In genomic region chr13:58128396-58128767, GRCm38 (mm10) we compare ENCODE assay signal across 8 mouse cellular contexts. TPM values are rescaled to one million over a fixed set of nuclear protein-coding genes. Genes with fewer than 3 reads are reported as not detected.
A peak's percentile ranks its signal among the peaks of the same experiment; 100 is the strongest.
DNase-seq lines count a peak whose midpoint lies in the region; ATAC-seq and TF ChIP-seq lines count a peak whose summit lies in the region.

Gene Hnrnpa0, minus strand, starts transcription at chr13:58128556.

- ATAC-seq in forebrain, embryonic 15.5 days (replicated peaks) = peak; percentile 94
- ATAC-seq in liver, postnatal 0 days = peak; percentile 87
- peak; percentile 96 for ATAC-seq in neural tube, embryonic 13.5 days (ENCODE audit: low read depth)

- peak within 1 kb of the TSS; percentile 99 for H3K27ac ChIP-seq in forebrain, embryonic 15.5 days (replicated peaks)
- H3K27ac ChIP-seq in liver, postnatal 0 days (ENCODE audit: low read depth) = peak within 1 kb of the TSS; percentile 99
- peak within 1 kb of the TSS; percentile 100 for H3K27ac ChIP-seq in neural tube, embryonic 13.5 days (replicated peaks)

- peaks cover 39% of the 10 kb centered on the region for H3K4me1 ChIP-seq in forebrain, embryonic 15.5 days
- peaks cover 21% of the 10 kb centered on the region for H3K4me1 ChIP-seq in liver, postnatal 0 days (ENCODE audit: insufficient read depth)
- H3K4me1 ChIP-seq in neural tube, embryonic 13.5 days (replicated peaks) = peaks cover 39% of the 10 kb centered on the region

- H3K27me3 ChIP-seq in forebrain, embryonic 15.5 days = no peaks in the 10 kb centered on the region
- H3K27me3 ChIP-seq in liver, postnatal 0 days (ENCODE audit: insufficient read depth, low read length) = no peaks in the 10 kb centered on the region
- H3K27me3 ChIP-seq in neural tube, embryonic 13.5 days = no peaks in the 10 kb centered on the region

- H3K4me2 ChIP-seq in forebrain, embryonic 15.5 days (replicated peaks) = peak within 1 kb of the TSS; percentile 73
- H3K4me2 ChIP-seq in liver, postnatal 0 days (ENCODE audit: low read depth, low read length) = peak within 1 kb of the TSS; percentile 74
- H3K4me2 ChIP-seq in neural tube, embryonic 13.5 days = peak within 1 kb of the TSS; percentile 85

- intact Hi-C loops in heart, postnatal 14 days (cut with DNase I) = no loop called here

- TF ChIP-seq CTCF in liver, postnatal 0 days (IDR thresholded peaks at IDR 0.05; ENCODE audit: low read depth) = no peak

- H3K9ac ChIP-seq in forebrain, embryonic 15.5 days (replicated peaks) = peak within 1 kb of the TSS; percentile 97
- H3K9ac ChIP-seq in liver, postnatal 0 days (replicated peaks) = peak within 1 kb of the TSS; percentile 99
- peak within 1 kb of the TSS; percentile 100 for H3K9ac ChIP-seq in neural tube, embryonic 13.5 days

- TF ChIP-seq EP300 in liver, postnatal 0 days (IDR thresholded peaks at IDR 0.05; ENCODE audit: low read depth) = no peak

- H3K36me3 ChIP-seq in forebrain, embryonic 15.5 days = no peaks in the 10 kb centered on the region
- H3K36me3 ChIP-seq in liver, postnatal 0 days (replicated peaks; ENCODE audit: insufficient read depth, low read length) = peaks cover 5% of the 10 kb centered on the region; the same call in 1 of the 2 replicates
- H3K36me3 ChIP-seq in neural tube, embryonic 13.5 days = 0 out of 2 replicates have a peak, but pooled peaks cover 7% of the 10 kb centered on the region

- DNase-seq in ES-CJ7 (ENCODE audit: low read depth, low spot score) = peak; percentile 92
- peak; percentile 95 for DNase-seq in cerebellum, adult 11 months
- DNase-seq in heart, postnatal 14 days = peak; percentile 97 to 98
- peak; percentile 92 for DNase-seq in layer of hippocampus, adult 11-12 months (ENCODE audit: low spot score)
- DNase-seq in liver, postnatal 0 days = peak; percentile 97
- DNase-seq in telencephalon, adult 2 months (ENCODE audit: low read depth, low spot score) = peak; percentile 81

- no peaks in the 10 kb centered on the region for H3K9me3 ChIP-seq in forebrain, embryonic 15.5 days
- H3K9me3 ChIP-seq in liver, postnatal 0 days (ENCODE audit: low read length) = no peaks in the 10 kb centered on the region
- no peaks in the 10 kb centered on the region for H3K9me3 ChIP-seq in neural tube, embryonic 13.5 days

- peak within 1 kb of the TSS; percentile 95 for H3K4me3 ChIP-seq in forebrain, embryonic 15.5 days
- peak within 1 kb of the TSS; percentile 96 for H3K4me3 ChIP-seq in liver, postnatal 0 days (ENCODE audit: low read depth, low read length)
- H3K4me3 ChIP-seq in neural tube, embryonic 13.5 days = peak within 1 kb of the TSS; percentile 99

- WGBS in forebrain, embryonic 15.5 days = under 1% methylated on average over 44 of the region's 62 CpGs
- 5% methylated on average over 25 of the region's 62 CpGs for WGBS in liver, postnatal 0 days (ENCODE audit: insufficient replicate concordance)
- WGBS in neural tube, embryonic 13.5 days = 1% methylated on average over 32 of the region's 62 CpGs

RNA-seq across cellular contexts. Expression of gene Hnrnpa0, which starts in this region (rescaled TPM):
- 52.4 and 57.9 TPM in 2 replicates for polyA plus RNA-seq in forebrain, embryonic 15.5 days (2015; fragmentation: Nextera tagmentation; extraction: Ambion mirVana)
- total RNA-seq in heart, postnatal 14 days (2021) = 10 to 100 TPM; 87.3 to 92.4 TPM
- 11.0 and 11.4 TPM in 2 replicates for polyA plus RNA-seq in liver, postnatal 0 days (2015; fragmentation: Nextera tagmentation; extraction: Ambion mirVana)
- 53.7 and 56.0 TPM in 2 replicates for polyA plus RNA-seq in neural tube, embryonic 13.5 days (2015; fragmentation: Nextera tagmentation; extraction: Ambion mirVana)

Comparison
In these comparisons a context has a peak if more than half of its experiments do, and no peak if none do; other contexts are left out.
1. Peak in every context shown above with its lines: DNase-seq, ATAC-seq, H3K4me3 ChIP-seq and H3K27ac ChIP-seq.